Mouse (Mus musculus) thymus, adult 2 months (tissue): ENCODE measurements at regions not wholly inside any gene's neighbourhood (a gene's known extent, or its start where the extent isn't known, plus 50 kb on each side); places are given as distances from the start of the nearest gene placed in this dataset.

ENCODE experiments used
- DNase-seq: peaks from one replicate; pipeline ENCODE4 v3.0.0; 2021
- H3K27ac ChIP-seq: fragments of 200-500 bp; 2 replicates; pipeline ENCODE4 v1.5.1; 2012; ENCODE audit warnings: low read length, control low read depth; ENCODE audit not compliant: control insufficient read depth, insufficient read depth
- H3K27me3 ChIP-seq: fragments of 200-500 bp; 2 replicates; pipeline ENCODE4 v1.6.1; 2012; ENCODE audit warnings: mild to moderate bottlenecking, low read length, moderate library complexity, mixed read lengths; ENCODE audit not compliant: control insufficient read depth, insufficient read depth
- H3K36me3 ChIP-seq: fragments of 200-500 bp; 2 replicates; pipeline ENCODE4 v1.6.1; 2012; ENCODE audit warnings: mild to moderate bottlenecking, low read length, moderate library complexity; ENCODE audit not compliant: control insufficient read depth, insufficient read depth
- H3K4me1 ChIP-seq: fragments of 200-500 bp; replicated peaks from 2 replicates; pipeline ENCODE4 v1.6.1; 2012; ENCODE audit warnings: low read length; ENCODE audit not compliant: control insufficient read depth, insufficient read depth
- H3K4me3 ChIP-seq: fragments of 200-500 bp; 2 replicates; pipeline ENCODE4 v1.5.1; 2012; ENCODE audit warnings: mild to moderate bottlenecking, low read length, control low read depth, moderate library complexity; ENCODE audit not compliant: control insufficient read depth, insufficient read depth
- CTCF ChIP-seq: fragments of 200-500 bp; IDR thresholded peaks from 2 replicates; pipeline ENCODE4 v1.5.1; 2012; ENCODE audit warnings: mild to moderate bottlenecking, control low read depth, low read length, moderate library complexity, borderline replicate concordance; ENCODE audit not compliant: control insufficient read depth, poor library complexity, insufficient read depth; ENCODE audit errors: extremely low read depth
- POLR2A ChIP-seq: fragments of 200-500 bp; IDR thresholded peaks from 2 replicates; pipeline ENCODE4 v1.6.1; 2012; ENCODE audit warnings: mild to moderate bottlenecking, low read length, control low read depth, moderate library complexity; ENCODE audit not compliant: control insufficient read depth, poor library complexity, insufficient read depth; ENCODE audit errors: extremely low read depth
- WGBS: fragments of 180-500 bp; shearing (Covaris S2); methylation state at CpG from one replicate; pipeline ENCODE4 v1.1.7; 2018; 5-methylcytosine and 5-hydroxymethylcytosine counted together

GRCm38 (mm10) chr2:117040211-117040610 is 81.0 kb upstream of the Spred1 start:
- WGBS = 87% methylated on average over 3 of the region's 3 CpGs

GRCm38 (mm10) chr2:117043831-117044230 is 77.3 kb upstream of the Spred1 start:
- Histone ChIP-seq H3K27me3 (no peaks in the 10 kb centered on the region), H3K36me3 (no peaks in the 10 kb centered on the region), H3K27ac (no peak overlapping the region), H3K4me3 (no peak overlapping the region), H3K4me1 (no peaks in the 10 kb centered on the region)
- WGBS = 96% methylated on average over 7 of the region's 7 CpGs
- no peak for DNase-seq
- no peak for TF ChIP-seq CTCF
- TF ChIP-seq POLR2A = no peak

More at GRCm38 (mm10) chr2:117040211-117040610, 81.0 kb upstream of the Spred1 start:
- H3K27ac ChIP-seq = no peak overlapping the region
- TF ChIP-seq POLR2A (no peak), CTCF (no peak)
- H3K27me3 ChIP-seq = no peaks in the 10 kb centered on the region
- no peak overlapping the region for H3K4me3 ChIP-seq
- H3K36me3 ChIP-seq = no peaks in the 10 kb centered on the region
- no peak for DNase-seq
- H3K4me1 ChIP-seq = no peaks in the 10 kb centered on the region

GRCm38 (mm10) chr2:117048290-117048730 is 72.9 kb upstream of the Spred1 start:
- no peaks in the 10 kb centered on the region for H3K36me3 ChIP-seq
- TF ChIP-seq CTCF = no peak
- no peak for TF ChIP-seq POLR2A
- H3K27ac ChIP-seq = no peak overlapping the region
- H3K4me1 ChIP-seq = no peaks in the 10 kb centered on the region
- 87% methylated on average over 5 of the region's 5 CpGs for WGBS
- DNase-seq = no peak
- no peaks in the 10 kb centered on the region for H3K27me3 ChIP-seq
- H3K4me3 ChIP-seq = no peak overlapping the region

DNA sequence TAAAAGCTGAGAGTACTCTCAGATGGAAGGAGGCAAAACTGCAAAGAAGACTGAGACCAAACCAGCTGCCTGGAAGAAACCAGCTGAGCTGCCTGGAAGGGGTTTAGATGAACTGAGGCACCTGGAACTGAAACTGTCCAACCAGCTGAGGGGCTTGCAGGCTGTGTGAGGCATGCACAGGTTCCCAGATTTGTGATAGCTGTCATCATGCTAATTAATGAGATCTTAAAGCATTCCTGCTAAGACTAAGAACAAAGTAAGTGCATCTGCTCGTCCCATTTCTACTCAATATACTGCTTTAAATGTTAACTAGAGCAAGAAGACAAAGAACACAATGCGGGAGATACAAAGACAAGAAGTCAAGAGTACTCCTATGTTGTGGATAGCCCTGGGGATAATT is 71.1 kb upstream of the Spred1 start:
- no peak overlapping the region for H3K4me3 ChIP-seq
- DNase-seq = no peak
- no peaks in the 10 kb centered on the region for H3K4me1 ChIP-seq
- no peaks in the 10 kb centered on the region for H3K36me3 ChIP-seq
- H3K27ac ChIP-seq = no peak overlapping the region
- TF ChIP-seq POLR2A (no peak), CTCF (no peak)
- 93% methylated on average over 2 of the region's 2 CpGs for WGBS
- no peaks in the 10 kb centered on the region for H3K27me3 ChIP-seq

DNA sequence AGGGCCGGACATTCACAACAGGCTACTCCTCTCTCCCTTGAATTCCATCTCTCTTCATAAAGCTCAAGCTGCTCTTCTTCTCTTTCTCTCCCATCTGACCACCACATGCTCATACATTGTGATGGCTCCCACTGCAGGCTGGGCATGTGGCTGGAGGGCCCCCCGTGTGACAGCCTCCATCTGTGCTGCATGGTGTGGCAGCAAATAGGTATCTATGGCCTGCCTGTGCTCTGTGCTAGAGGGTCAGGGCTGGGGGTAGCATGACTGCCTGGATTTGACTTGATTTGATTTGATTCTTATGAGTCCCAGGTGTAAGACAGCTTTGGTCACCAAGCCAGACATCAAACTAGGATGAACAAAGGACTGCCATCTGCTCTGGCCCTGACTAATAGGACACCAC is 57.0 kb upstream of the Spred1 start:
- Histone ChIP-seq H3K4me1 (no peaks in the 10 kb centered on the region), H3K27ac (no peak overlapping the region), H3K27me3 (no peaks in the 10 kb centered on the region), H3K36me3 (no peaks in the 10 kb centered on the region), H3K4me3 (no peak overlapping the region)
- 100% methylated on average over 2 of the region's 2 CpGs for WGBS
- no peak for DNase-seq
- no peak for TF ChIP-seq POLR2A
- no peak for TF ChIP-seq CTCF

- H3K27ac ChIP-seq = no peak overlapping the region
- 89% methylated on average over 6 of the region's 6 CpGs for WGBS
- DNase-seq = no peak
Observed at GRCm38 (mm10) chr2:117070348-117070747, 50.8 kb upstream of the Spred1 start.

DNA sequence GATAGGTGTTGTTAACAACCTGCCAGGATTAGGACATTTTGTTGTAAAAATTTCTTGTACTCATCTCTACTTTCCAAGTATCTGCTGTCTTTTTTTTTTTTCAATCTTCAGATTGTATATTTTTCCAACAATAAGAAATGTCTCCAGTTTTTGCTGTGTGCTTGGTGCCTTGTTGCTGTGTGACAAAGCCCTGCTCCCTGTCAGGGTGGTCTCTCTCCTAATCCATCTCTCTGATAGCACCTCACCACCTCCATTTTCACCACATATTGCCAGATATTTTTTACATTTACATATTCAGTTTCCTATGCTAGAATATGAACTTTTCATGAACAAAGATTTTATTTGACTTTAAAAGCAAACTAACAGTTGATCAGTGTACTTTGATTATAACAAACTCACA is 50.1 kb upstream of the Spred1 start:
- Histone ChIP-seq H3K4me3 (no peak overlapping the region), H3K27ac (no peak overlapping the region), H3K4me1 (no peaks in the 10 kb centered on the region), H3K36me3 (no peaks in the 10 kb centered on the region), H3K27me3 (no peaks in the 10 kb centered on the region)
- no peak for DNase-seq
- TF ChIP-seq CTCF (no peak), POLR2A (no peak)

More at GRCm38 (mm10) chr2:117070348-117070747, 50.8 kb upstream of the Spred1 start:
- Histone ChIP-seq H3K36me3 (no peaks in the 10 kb centered on the region), H3K4me3 (no peak overlapping the region), H3K4me1 (no peaks in the 10 kb centered on the region), H3K27me3 (no peaks in the 10 kb centered on the region)
- TF ChIP-seq POLR2A (no peak), CTCF (no peak)
